Mouse (Mus musculus): Measurements from ENCODE around the gene Tns1.

DNA sequence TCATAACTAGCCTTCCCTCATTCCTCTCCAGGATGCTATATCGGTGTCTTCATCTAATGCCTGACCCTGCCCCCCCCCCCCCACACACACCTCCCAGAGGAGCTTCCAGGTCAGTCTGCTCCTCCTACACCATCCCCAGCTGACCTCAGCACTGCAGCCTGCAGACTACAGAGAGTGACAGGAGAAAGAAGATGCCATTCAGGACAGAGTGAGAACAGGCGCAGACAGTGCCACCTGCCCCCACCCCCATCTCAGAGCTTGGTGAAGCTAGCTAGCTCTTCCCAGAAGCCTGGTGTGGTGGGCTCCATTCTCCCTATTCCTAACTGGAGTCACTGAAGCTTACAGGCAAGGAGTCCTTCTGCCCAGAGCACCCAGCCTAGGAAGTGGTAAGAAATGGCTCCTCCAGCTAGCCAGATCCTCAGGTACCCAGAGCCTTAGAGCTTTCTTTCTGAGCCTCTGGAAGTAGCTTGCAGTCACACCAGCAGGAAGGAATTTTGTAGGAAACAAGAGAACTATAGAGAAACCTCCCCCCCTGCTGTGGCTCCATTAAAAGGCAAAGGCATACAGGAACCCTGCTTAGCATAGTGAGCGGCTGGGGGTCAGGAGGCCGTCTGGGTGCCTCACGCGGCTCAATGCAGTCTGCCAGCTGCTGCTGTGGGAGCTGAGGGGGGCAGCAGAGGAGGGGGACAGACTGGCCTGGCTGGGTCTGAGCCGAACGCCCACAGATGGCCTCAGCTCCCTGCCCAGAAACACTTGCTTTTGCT, 13.1 kb downstream of the Tns1 start:
- TF ChIP-seq CTCF (IDR thresholded peaks at IDR 0.05; ENCODE audit: borderline replicate concordance, control insufficient read depth, extremely low read depth, insufficient read depth, low read length, poor library complexity) (no peak), POLR2A (IDR thresholded peaks at IDR 0.05; ENCODE audit: control insufficient read depth, extremely low read depth, insufficient read depth, low read length, poor library complexity) (no peak)
